Mouse (Mus musculus): ENCODE measurements around the gene Mesd.

DNA sequence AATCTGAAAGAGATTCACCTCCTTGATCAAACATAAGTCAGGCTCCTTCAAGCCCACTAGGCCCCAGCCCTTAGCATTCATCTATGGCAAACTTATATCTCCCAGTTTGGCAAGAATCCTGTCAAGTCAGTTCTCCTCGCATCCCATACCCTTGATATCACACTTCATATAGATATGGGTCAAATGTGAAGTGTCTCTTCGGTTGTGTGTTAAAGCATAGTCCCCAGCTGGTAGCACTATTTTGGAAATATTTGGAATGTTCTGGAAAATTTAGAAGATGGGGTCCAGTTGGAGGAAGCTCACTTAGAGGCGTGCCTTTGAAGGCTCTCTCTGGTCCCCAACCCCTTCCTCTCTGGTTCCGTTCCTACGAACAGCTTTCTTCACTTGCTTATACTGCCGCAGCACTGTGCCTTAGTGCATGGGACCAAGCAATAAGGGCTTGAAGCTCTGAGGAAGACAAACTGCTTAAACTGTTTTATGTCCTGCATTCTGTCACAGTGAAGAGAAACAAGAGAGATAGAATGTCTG is 29.2 kb downstream of the Mesd start:
- TF ChIP-seq CTCF (IDR thresholded peaks at IDR 0.05; ENCODE audit: borderline replicate concordance, extremely low read depth, insufficient read depth, insufficient read length) (no peak), POLR2A (IDR thresholded peaks at IDR 0.05; ENCODE audit: borderline replicate concordance, extremely low read depth, insufficient read depth, insufficient read length, poor library complexity, severe bottlenecking) (no peak)

Measured in brain, embryonic 14.5 days (tissue).